Mouse (Mus musculus) layer of hippocampus, postnatal 14 days (tissue): ENCODE results near the gene Ell2. TPM values are rescaled to one million over a fixed set of nuclear protein-coding genes. Genes with fewer than 3 reads are reported as not detected.

Experiments used
- DNase-seq, 2 experiments: peaks; one replicate each; pipeline ENCODE4 v3.0.0; 2021 to 2022; ENCODE audit warnings: low spot score in 2 of 2, mixed read lengths in 1 of 2
- total RNA-seq, 2 experiments: library from RNA; stranded (reverse); gene quantifications; 2 replicates each; pipeline ENCODE4 v1.2.3; 2021

The Ell2 gene
- total RNA-seq, 2 experiments from 2014 or later: 32.6 to 32.8 TPM

- DNase-seq: no peak
These were observed 101.4 kb downstream of the Ell2 start for GRCm38 (mm10) chr13:75807969-75808368.

DNA sequence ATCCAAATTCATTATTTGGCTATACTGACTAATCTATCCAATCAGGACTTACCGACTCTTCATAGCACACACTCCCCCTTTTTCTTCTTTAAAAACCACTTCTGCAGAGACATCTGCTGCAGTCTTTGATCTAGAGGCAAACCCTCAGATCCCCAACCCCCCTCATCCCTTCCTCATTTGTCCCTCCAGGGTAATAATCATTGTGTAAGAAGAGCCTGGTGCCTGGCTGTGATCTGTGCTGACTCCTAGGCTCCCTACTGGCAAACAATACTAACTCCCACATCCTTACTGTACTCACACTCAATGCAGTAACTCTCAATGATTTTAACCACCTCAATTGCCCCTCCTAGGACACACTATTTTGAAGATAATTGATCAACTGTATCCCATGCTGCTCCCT is 103.4 kb downstream of the Ell2 start:
- DNase-seq: no peak

DNA sequence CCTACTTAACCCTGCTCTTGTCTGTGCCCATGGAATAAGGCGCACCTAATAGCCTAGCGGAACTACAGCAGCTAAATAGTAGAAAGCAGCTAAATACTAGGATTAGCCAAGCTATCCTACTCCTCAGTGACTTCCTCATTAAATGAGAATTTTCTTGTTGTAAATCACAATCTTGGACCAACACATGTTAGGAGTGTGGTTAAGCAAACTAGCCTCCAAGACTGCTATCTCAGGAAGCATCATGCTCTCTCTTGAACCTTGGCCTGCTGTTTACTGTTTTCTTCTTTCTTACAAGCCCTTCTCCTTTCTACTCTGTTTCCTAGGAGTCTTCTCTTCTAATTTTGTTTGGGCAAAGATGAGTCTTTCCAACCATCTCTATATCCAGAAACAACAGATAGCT is 110.6 kb downstream of the Ell2 start:
- no peak for DNase-seq

GRCm38 (mm10) chr13:75818486-75818885 is 111.9 kb downstream of the Ell2 start:
- no peak for DNase-seq

GRCm38 (mm10) chr13:75818945-75819706 is 112.6 kb downstream of the Ell2 start:
- no peak for DNase-seq

DNA sequence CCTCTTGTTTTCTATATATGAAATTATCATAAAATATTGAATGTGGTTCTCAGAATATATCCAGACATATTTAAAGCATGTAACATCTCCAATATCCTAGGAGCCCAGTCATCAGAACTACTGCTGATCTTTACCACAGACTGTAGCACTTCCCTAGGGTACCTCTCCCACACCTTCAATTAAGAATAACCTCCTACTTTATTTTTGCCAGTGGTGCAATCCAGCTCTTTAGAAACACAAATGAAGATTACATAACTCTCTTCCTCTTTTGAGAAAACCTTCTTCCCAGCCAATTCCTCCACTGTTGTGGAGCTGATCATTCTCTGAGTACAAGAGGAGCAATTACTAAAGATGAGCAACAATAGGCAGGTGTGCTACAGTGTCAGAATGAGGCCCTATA is 113.3 kb downstream of the Ell2 start:
- DNase-seq: no peak

Other genes with a start within 250 kb of the Ell2 start
- gene Glrx, start 133.1 kb downstream of the Ell2 start, total RNA-seq: 10 to 100 TPM; 66.8 to 70.1 TPM
- gene Rhobtb3, start 237.2 kb downstream of the Ell2 start, total RNA-seq: 10 to 100 TPM; 21.3 to 22.6 TPM